Mouse (Mus musculus) myocyte (in vitro differentiated cells): ENCODE data around the gene Pate4. TPM values are rescaled to one million over a fixed set of nuclear protein-coding genes. Genes with fewer than 3 reads are reported as not detected.
A peak's percentile ranks its signal among the peaks of the same experiment; 100 is the strongest.

Experiments used
- H3K27me3 ChIP-seq: one replicate; pipeline ENCODE4 v1.6.1; 2011; ENCODE audit not compliant: control insufficient read depth, insufficient read depth, insufficient read length
- H3K36me3 ChIP-seq: one replicate; pipeline ENCODE4 v1.6.1; 2011; ENCODE audit not compliant: control insufficient read depth, insufficient read depth
- H3K4me2 ChIP-seq: one replicate; pipeline ENCODE4 v1.6.1; 2011; ENCODE audit warnings: low read depth, control low read depth
- H3K4me3 ChIP-seq: one replicate; pipeline ENCODE4 v1.5.1; 2011; ENCODE audit warnings: mild to moderate bottlenecking, control low read depth, moderate library complexity
- H3K79me2 ChIP-seq: one replicate; pipeline ENCODE4 v1.6.1; 2011; ENCODE audit not compliant: control insufficient read depth, insufficient read depth
- H3ac ChIP-seq: one replicate; pipeline ENCODE4 v1.6.1; 2011; ENCODE audit not compliant: control insufficient read depth, insufficient read length
- CEBPB ChIP-seq: IDR thresholded peaks from 2 replicates; pipeline ENCODE4 v1.6.1; 2011; ENCODE audit warnings: mild to moderate bottlenecking, moderate library complexity; ENCODE audit not compliant: poor library complexity, insufficient read depth, severe bottlenecking
- E2F4 ChIP-seq: IDR thresholded peaks from one replicate; pipeline ENCODE4 v1.6.1; 2011; ENCODE audit warnings: mild to moderate bottlenecking, control low read depth, moderate library complexity; ENCODE audit not compliant: insufficient read depth
- MAX ChIP-seq: IDR thresholded peaks from one replicate; pipeline ENCODE4 v1.6.1; 2011; ENCODE audit warnings: low read depth, mild to moderate bottlenecking, control low read depth
- MYOD1 ChIP-seq, 3 experiments: IDR thresholded peaks; one replicate each; pipeline ENCODE4 v1.6.1; 2011; ENCODE audit warnings: control low read depth in 2 of 3, low read depth in 2 of 3, mild to moderate bottlenecking in 2 of 3, moderate library complexity in 1 of 3; ENCODE audit not compliant: insufficient read length in 2 of 3, control insufficient read depth in 1 of 3
- MYOG ChIP-seq, 3 experiments: IDR thresholded peaks; one replicate each; pipeline ENCODE4 v1.6.1; 2011; ENCODE audit warnings: control low read depth in 2 of 3, low read depth in 2 of 3, mild to moderate bottlenecking in 2 of 3; ENCODE audit not compliant: insufficient read length in 2 of 3, control insufficient read depth in 1 of 3, insufficient read depth in 1 of 3
- POLR2A ChIP-seq: IDR thresholded peaks from one replicate; pipeline ENCODE4 v1.6.1; 2011; ENCODE audit warnings: low read depth, mild to moderate bottlenecking, control low read depth, moderate library complexity; ENCODE audit not compliant: insufficient read length
- POLR2AphosphoS2 ChIP-seq: IDR thresholded peaks from one replicate; pipeline ENCODE4 v1.6.1; 2011; ENCODE audit warnings: low read depth, control low read depth; ENCODE audit not compliant: insufficient read length
- REST ChIP-seq: IDR thresholded peaks from one replicate; pipeline ENCODE4 v1.6.1; 2011; ENCODE audit warnings: mild to moderate bottlenecking, control low read depth, moderate library complexity; ENCODE audit not compliant: insufficient read depth, insufficient read length
- SRF ChIP-seq: IDR thresholded peaks from one replicate; pipeline ENCODE4 v1.6.1; 2011; ENCODE audit warnings: low read depth; ENCODE audit not compliant: control insufficient read depth, insufficient read length
- TCF12 ChIP-seq: IDR thresholded peaks from one replicate; pipeline ENCODE4 v1.6.1; 2011; ENCODE audit warnings: mild to moderate bottlenecking, control low read depth; ENCODE audit not compliant: poor library complexity, insufficient read depth, severe bottlenecking
- TCF3 ChIP-seq: IDR thresholded peaks from one replicate; pipeline ENCODE4 v1.6.1; 2011; ENCODE audit warnings: low read depth, control low read depth; ENCODE audit not compliant: insufficient read length
- USF1 ChIP-seq: IDR thresholded peaks from one replicate; pipeline ENCODE4 v1.6.1; 2011; ENCODE audit warnings: low read depth, mild to moderate bottlenecking, control low read depth, moderate library complexity
- polyA plus RNA-seq: library from polyadenylated mRNA; unstranded; fragments of >200 nt; fragmentation: generic; extraction: Trizol; gene quantifications from one replicate; pipeline ENCODE4 v1.2.1, GENCODE M21; 2012; ENCODE audit warnings: missing spikeins

The Pate4 gene
- polyA plus RNA-seq, 1 experiment = not detected

DNA sequence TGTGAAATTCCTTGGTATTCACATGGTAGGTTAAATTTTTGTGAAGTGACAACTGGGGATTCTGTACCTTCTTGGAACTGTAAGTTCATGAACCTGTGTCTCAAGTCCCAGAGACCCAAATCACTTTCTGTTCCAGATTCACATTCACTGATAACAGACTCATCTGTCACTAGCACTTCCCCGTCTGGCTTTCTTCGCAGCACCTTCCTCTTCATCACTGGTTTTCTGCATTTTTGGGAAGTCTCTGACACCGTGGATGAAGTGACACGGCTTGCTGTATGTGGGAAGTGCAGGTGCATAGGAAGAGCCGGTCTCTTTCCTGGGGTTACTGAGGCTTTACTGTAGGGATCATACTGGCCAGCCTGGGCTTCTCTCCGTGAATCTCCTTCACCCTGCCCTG is 50.2 kb downstream of the Pate4 start:
- H3K4me2 ChIP-seq = no peak overlapping the region
- H3K79me2 ChIP-seq = peaks cover 66% of the 10 kb centered on the region
- H3K36me3 ChIP-seq = peaks cover 50% of the 10 kb centered on the region
- H3K27me3 ChIP-seq = peaks cover 15% of the 10 kb centered on the region
- no peak overlapping the region for H3ac ChIP-seq
- no peak overlapping the region for H3K4me3 ChIP-seq
- TF ChIP-seq E2F4 (no peak), USF1 (no peak), REST (no peak), MYOG (IDR thresholded peaks at IDR 0.05; ENCODE audit: control insufficient read depth in 1 of 3, insufficient read depth in 1 of 3, insufficient read length in 2 of 3, low read depth in 2 of 3) (no peak)

DNA sequence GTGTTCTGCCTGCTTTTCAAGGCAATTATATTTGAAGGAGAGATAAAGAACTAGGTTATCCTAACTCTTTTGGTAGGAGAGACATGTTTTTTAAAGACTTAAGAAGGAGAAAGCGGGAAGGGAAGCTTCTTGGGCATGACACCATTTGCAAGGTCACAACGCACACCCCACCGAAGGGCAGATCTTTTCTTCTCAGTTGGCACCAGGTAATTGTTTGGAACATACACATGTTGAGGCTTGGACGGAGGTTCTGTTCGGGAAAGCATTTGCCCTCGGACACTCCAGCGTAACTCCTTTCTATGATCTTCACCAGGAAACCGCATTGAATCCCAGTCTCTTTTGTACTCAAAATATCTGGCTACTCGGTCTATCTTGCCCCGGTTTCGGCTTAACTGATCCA is 50.7 kb downstream of the Pate4 start:
- no peak overlapping the region for H3ac ChIP-seq
- H3K79me2 ChIP-seq = peaks cover 66% of the 10 kb centered on the region
- TF ChIP-seq REST (no peak), CEBPB (no peak), TCF3 (no peak), POLR2AphosphoS2 (no peak), MYOD1 (IDR thresholded peaks at IDR 0.05; ENCODE audit: control insufficient read depth in 1 of 3, insufficient read length in 2 of 3, low read depth in 2 of 3) (no peak), USF1 (no peak), SRF (no peak), E2F4 (no peak), TCF12 (no peak), POLR2A (no peak), MYOG (IDR thresholded peaks at IDR 0.05; ENCODE audit: control insufficient read depth in 1 of 3, insufficient read depth in 1 of 3, insufficient read length in 2 of 3, low read depth in 2 of 3) (no peak), MAX (no peak)
- no peak overlapping the region for H3K4me2 ChIP-seq
- H3K27me3 ChIP-seq = peaks cover 16% of the 10 kb centered on the region
- H3K36me3 ChIP-seq = peaks cover 44% of the 10 kb centered on the region
- no peak overlapping the region for H3K4me3 ChIP-seq

DNA sequence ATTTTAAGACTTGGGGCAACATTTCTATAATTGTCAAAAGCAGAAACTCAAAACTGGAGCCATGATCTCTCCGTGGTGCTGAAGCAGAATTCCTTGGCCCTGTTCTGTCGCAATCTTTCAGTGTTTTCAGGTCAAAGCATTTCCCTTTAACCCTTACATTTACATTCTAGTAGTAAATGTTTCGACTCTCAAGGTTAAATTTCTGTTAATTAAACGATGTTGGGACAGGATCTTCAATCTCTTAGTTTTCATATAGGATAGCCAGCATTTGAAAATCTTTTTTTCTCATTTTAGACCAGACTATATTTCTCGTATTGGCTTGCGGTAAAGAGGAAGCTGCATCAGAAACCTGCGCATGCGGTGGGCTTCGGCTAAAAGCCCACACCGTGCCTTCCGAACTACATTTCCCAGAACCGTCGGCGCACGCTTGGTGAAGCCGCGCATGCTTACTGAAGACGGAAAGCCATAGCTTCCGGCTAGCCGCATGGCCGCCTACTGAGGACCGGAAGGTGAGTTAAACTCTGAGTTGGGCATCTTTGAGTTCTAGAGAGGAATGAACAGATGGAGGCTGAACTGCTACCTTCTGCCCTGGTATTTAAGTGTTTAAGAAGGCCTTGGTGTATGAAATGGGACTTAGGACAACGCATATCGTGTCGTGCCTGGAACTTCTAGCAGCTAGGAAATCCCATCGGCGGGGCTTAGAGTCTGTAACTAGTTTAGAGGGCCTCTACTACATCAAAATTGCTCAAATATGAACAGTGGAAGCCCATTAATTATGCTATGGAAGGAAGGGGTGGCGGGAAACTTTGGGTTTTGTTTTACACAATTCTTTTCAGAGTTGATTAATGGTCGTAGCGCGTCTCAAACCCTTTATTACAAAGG is 52.5 kb downstream of the Pate4 start:
- TF ChIP-seq POLR2A (peak; percentile 61), REST (peak; percentile 62), CEBPB (0 out of 2 replicates have a peak, but pooled peaks have one; percentile 18), POLR2AphosphoS2 (no peak)
- Histone ChIP-seq H3K27me3 (peaks cover 23% of the 10 kb centered on the region), H3K4me2 (peak overlapping the region; percentile 97), H3K79me2 (peaks cover 48% of the 10 kb centered on the region), H3K4me3 (peak overlapping the region; percentile 42), H3K36me3 (peaks cover 28% of the 10 kb centered on the region), H3ac (no peak overlapping the region)

DNA sequence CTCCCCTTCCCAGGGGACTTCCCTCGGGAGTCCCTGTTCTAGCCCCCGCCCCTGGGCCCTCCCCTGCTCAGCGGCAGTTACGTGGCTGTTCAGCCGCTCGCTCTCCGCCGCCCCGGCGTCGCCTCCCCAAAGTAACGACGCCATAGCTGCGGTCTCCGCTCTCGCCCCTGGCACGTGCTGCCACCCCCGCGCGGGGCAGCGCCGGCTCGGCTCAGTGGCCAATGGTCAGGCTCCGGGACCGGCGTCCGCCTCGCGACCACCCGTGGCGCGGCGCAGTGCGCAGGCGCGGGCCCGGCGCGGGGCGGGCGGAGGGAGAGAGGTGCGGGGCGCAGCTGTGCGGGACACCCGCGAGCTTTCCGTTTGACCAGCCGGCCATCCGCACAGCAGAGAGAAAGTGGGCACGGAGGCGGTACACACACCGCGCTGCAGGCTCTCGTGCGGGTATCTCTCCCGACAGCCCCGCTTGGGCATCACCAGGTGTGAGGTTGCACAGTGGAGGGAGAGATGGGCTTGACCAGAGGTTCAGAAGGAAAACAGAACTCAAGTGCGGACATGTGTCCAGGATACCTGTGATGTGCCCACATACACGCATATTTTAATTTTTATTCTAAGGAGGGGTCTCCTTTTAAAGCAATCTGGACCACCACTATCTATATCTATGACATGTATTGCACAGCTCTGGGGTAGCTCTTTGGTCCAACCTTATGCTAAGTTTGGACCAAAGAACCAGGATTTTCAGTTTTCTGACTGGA is 53.3 kb downstream of the Pate4 start, which contains the start of the genes Ddx25 and Pus3:
TSS of gene Ddx25 (minus strand) at position 272 of the 752 bp plus-strand sequence.
TSS of gene Pus3 (plus strand) at position 339 of the 752 bp plus-strand sequence.
- Histone ChIP-seq H3K36me3 (peaks cover 20% of the 10 kb centered on the region), H3K4me3 (peak within 1 kb of the TSS; percentile 42), H3K4me2 (peak within 1 kb of the TSS; percentile 97), H3K79me2 (peaks cover 40% of the 10 kb centered on the region), H3ac (no peak within 1 kb of the TSS), H3K27me3 (peaks cover 31% of the 10 kb centered on the region)
- no peak for TF ChIP-seq MYOG (IDR thresholded peaks at IDR 0.05; ENCODE audit: control insufficient read depth in 1 of 3, insufficient read depth in 1 of 3, insufficient read length in 2 of 3, low read depth in 2 of 3)
- TF ChIP-seq MYOD1 (IDR thresholded peaks at IDR 0.05; ENCODE audit: control insufficient read depth in 1 of 3, insufficient read length in 2 of 3, low read depth in 2 of 3) = no peak
- no peak for TF ChIP-seq POLR2A
- no peak for TF ChIP-seq TCF3
- TF ChIP-seq TCF12 = no peak
- TF ChIP-seq USF1 = no peak
- no peak for TF ChIP-seq E2F4
- TF ChIP-seq SRF = no peak
- TF ChIP-seq MAX = no peak
- no peak for TF ChIP-seq REST
- TF ChIP-seq CEBPB = no peak
- TF ChIP-seq POLR2AphosphoS2 = no peak

Other genes starting within 250 kb of the Pate4 start
- gene Cdon, start 190.8 kb downstream of the Pate4 start, polyA plus RNA-seq = 49.9 TPM
- gene Gm1113, start 93.7 kb downstream of the Pate4 start, polyA plus RNA-seq = not detected
- gene Ddx25, start 53.4 kb downstream of the Pate4 start, polyA plus RNA-seq = not detected
- 4.2 TPM for gene Pus3, start 53.3 kb downstream of the Pate4 start, polyA plus RNA-seq
- 0.24 TPM for gene Pate2, start 41.7 kb downstream of the Pate4 start, polyA plus RNA-seq
- gene Hyls1, start 41.5 kb downstream of the Pate4 start, polyA plus RNA-seq = 5.1 TPM
- gene Pate3, start 36.3 kb upstream of the Pate4 start, polyA plus RNA-seq = not detected
- 0.13 TPM for gene Pate1, start 75.4 kb upstream of the Pate4 start, polyA plus RNA-seq
- not detected for gene Gm17677, start 129.1 kb upstream of the Pate4 start, polyA plus RNA-seq
- gene Gm17727, start 166.2 kb upstream of the Pate4 start, polyA plus RNA-seq = not detected
- gene Gm27235, start 178.2 kb upstream of the Pate4 start, polyA plus RNA-seq = not detected
- gene D730048I06Rik, start 178.2 kb upstream of the Pate4 start, polyA plus RNA-seq = not detected
- not detected for gene 9230110F15Rik, start 232.2 kb upstream of the Pate4 start, polyA plus RNA-seq